Mouse (Mus musculus) liver, embryonic 14.5 days (tissue): ENCODE measurements around the gene Lmna. TPM values are rescaled to one million over a fixed set of nuclear protein-coding genes. Genes with fewer than 3 reads are reported as not detected.

Experiments used
- ATAC-seq: fragments of 200-750 bp; cut with Nextera tagmentation; 2 replicates; pipeline ENCODE4 v1.8.0; 2017; ENCODE audit warnings: moderate number of reproducible peaks, mild to moderate bottlenecking, moderate library complexity; ENCODE audit not compliant: insufficient read depth
- DNase-seq, 3 experiments: peaks; one replicate each; pipeline ENCODE4 v3.0.0-alpha.2; 2012 to 2013; ENCODE audit warnings: low read depth in 3 of 3, low spot score in 3 of 3
- H3K27ac ChIP-seq: fragments of 300-500 bp; sonication (generic); 2 replicates; pipeline ENCODE4 v1.5.1; 2014; ENCODE audit warnings: moderate library complexity, mild to moderate bottlenecking, control low read depth, inconsistent platforms
- H3K27me3 ChIP-seq: fragments of 300-500 bp; sonication (generic); 2 replicates; pipeline ENCODE4 v1.6.1; 2014; ENCODE audit warnings: mild to moderate bottlenecking, low read length, moderate library complexity; ENCODE audit not compliant: control insufficient read depth, insufficient read depth
- H3K36me3 ChIP-seq: fragments of 300-500 bp; sonication (generic); replicated peaks from 2 replicates; pipeline ENCODE4 v1.6.1; 2014; ENCODE audit warnings: low read depth; ENCODE audit not compliant: control insufficient read depth, insufficient read depth
- H3K4me1 ChIP-seq, 2 experiments: fragments of 200-500 bp in 1 of 2; fragments of 300-500 bp in 1 of 2; sonication (generic) in 1 of 2; replicated peaks; 2 replicates each; pipeline ENCODE4 v1.6.1; 2012 to 2014; ENCODE audit warnings: antibody characterized with exemption in 1 of 2, inconsistent platforms in 1 of 2, low read length in 1 of 2; ENCODE audit not compliant: control insufficient read depth in 2 of 2, insufficient read depth in 2 of 2
- H3K4me2 ChIP-seq: fragments of 300-500 bp; sonication (generic); 2 replicates; pipeline ENCODE4 v1.6.1; 2014; ENCODE audit warnings: low read depth, mild to moderate bottlenecking, control low read depth, moderate library complexity
- H3K4me3 ChIP-seq, 2 experiments: fragments of 200-500 bp in 1 of 2; fragments of 300-500 bp in 1 of 2; sonication (generic) in 1 of 2; 2 replicates each; pipeline ENCODE4 v1.5.1; 2012 to 2014; ENCODE audit warnings: low read depth in 2 of 2, low read length in 2 of 2, mild to moderate bottlenecking in 2 of 2, control low read depth in 1 of 2, inconsistent platforms in 1 of 2, moderate library complexity in 1 of 2; ENCODE audit not compliant: insufficient read depth in 1 of 2
- H3K9ac ChIP-seq: fragments of 300-500 bp; sonication (generic); replicated peaks from 2 replicates; pipeline ENCODE4 v1.6.1; 2014; ENCODE audit warnings: mild to moderate bottlenecking, control low read depth, moderate library complexity
- H3K9me3 ChIP-seq: fragments of 300-500 bp; sonication (generic); 2 replicates; pipeline ENCODE4 v1.6.1; 2016; ENCODE audit warnings: low read length, mixed read lengths; ENCODE audit not compliant: control insufficient read depth
- CTCF ChIP-seq: IDR thresholded peaks from 2 replicates; pipeline ENCODE4 v1.5.1; 2016; ENCODE audit warnings: antibody characterized with exemption, low read depth, control low read depth
- EP300 ChIP-seq: IDR thresholded peaks from 2 replicates; pipeline ENCODE4 v1.6.1; 2016; ENCODE audit warnings: antibody characterized with exemption, low read depth
- WGBS: fragments of 180-500 bp; shearing (Covaris S2); extraction: QIAGEN DNeasy Blood & Tissue Kit; methylation state at CpG from one replicate; pipeline ENCODE4 v1.1.7; 2014; ENCODE audit not compliant: insufficient replicate concordance; 5-methylcytosine and 5-hydroxymethylcytosine counted together
- polyA plus RNA-seq, 2 experiments: library from polyadenylated mRNA; depleted of rRNA in 1 of 2; stranded (reverse) in 1 of 2; unstranded in 1 of 2; fragments of >200 nt; fragmentation: Nextera tagmentation in 1 of 2; extraction: Ambion mirVana in 1 of 2; gene quantifications; 2 replicates each; pipeline versions ENCODE4 v1.2.1 to v1.2.3; 2012 to 2014

Lmna gene
- polyA plus RNA-seq, 2 experiments, result 58.7 to 115 TPM

DNA sequence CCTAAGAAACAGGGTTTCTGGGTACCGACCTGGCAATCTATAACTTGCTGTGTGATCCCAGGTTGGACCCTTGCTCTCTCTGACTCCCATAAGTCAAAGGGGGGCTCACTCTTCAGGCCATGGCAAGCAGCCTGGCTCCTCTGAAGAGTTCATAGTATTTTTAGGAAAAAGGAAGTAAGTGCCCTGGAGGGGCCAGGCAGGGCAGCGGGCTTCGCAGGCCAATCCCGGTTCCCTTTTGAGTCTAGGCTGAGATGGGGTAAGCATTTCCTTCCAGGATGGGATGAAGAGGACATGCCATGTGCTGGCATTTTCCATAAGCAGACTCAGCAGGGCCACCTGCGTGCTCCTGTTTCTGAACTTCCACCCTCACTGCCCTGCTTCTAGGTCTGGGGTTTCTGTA is 49.7 kb downstream of the Lmna start:
- Histone ChIP-seq H3K4me2 (no peak overlapping the region), H3K36me3 (no peaks in the 10 kb centered on the region), H3K27ac (no peak overlapping the region), H3K9me3 (no peaks in the 10 kb centered on the region), H3K27me3 (peaks cover 9% of the 10 kb centered on the region; the same call in 1 of the 2 replicates), H3K9ac (no peak overlapping the region), H3K4me3 (no peak overlapping the region), H3K4me1 (peaks cover 0 to 5% of the 10 kb centered on the region in 2 experiments; a peak in 1 of 4 replicates)
- 34% methylated on average over 5 of the region's 5 CpGs for WGBS
- TF ChIP-seq EP300, result no peak
- TF ChIP-seq CTCF, result no peak
- DNase-seq (no peak), ATAC-seq (no peak)

DNA sequence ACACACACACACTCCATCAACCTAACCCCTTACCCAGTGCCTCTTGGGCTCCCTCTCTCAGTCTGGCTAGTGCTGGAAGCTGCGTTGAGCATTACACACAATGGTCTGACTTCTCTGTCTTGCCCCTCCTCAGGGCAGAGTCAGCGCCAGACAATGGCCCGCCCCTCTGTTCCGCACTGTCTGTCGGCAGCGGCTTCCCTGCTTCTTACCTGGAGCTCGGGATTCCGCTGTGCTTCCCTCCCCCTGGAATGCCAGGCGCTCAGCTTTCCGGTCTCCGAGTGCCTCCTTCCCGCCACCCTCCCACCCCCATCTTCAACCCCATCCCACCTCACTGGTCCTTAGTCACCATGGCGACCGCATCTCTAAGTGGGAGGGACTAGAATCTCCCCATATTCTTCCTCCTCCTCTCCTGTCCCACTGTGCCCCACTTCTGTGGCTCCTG is 51.0 kb downstream of the Lmna start:
- no peak overlapping the region for H3K4me3 ChIP-seq
- no peak overlapping the region for H3K4me2 ChIP-seq
- peaks cover 9% of the 10 kb centered on the region for H3K27me3 ChIP-seq
- TF ChIP-seq EP300 (no peak), CTCF (no peak)
- H3K36me3 ChIP-seq, result no peaks in the 10 kb centered on the region
- H3K27ac ChIP-seq, result no peak overlapping the region
- 7% methylated on average over 14 of the region's 14 CpGs for WGBS
- DNase-seq (no peak), ATAC-seq (no peak)
- peaks cover 0 to 5% of the 10 kb centered on the region in 2 experiments; a peak in 1 of 4 replicates for H3K4me1 ChIP-seq
- no peaks in the 10 kb centered on the region for H3K9me3 ChIP-seq
- no peak overlapping the region for H3K9ac ChIP-seq

DNA sequence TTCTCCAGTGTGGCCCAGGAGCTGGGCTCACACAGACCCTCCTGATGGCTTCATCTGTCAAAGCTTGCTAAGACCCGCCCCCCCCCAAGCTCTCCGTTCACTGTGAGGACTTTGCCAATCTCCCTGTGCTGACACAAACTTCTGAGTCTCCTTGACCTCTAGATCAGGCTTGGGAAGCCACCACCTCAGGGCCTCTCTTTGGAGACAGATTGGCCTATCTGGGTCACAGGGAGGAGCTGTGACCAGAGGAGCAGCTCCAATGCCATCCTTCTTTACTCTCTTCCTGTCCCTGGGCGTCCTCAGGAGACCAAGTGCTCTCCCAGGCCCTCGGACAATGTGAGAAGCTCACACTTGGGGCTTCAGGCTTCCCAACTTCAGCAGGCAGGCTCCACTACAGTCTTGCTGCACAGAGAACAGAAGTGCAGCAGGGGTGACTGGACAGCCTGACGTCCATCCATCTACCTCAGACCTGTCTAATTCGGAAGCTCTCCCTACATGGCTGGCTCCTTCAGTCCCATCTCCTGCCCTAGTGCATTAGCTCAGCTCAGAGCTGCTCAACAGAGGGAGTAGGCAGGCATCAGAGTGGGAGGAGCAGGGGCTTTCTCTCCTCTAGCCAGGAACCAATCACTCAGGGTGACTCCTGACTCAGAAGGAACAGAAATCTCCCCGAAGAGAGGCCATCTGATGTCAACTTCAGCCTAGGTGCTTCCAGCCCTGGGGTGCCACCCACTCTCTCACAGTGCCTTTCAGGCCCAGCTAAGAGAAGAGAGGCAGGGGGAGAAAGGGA is 52.8 kb downstream of the Lmna start:
- H3K27ac ChIP-seq, result no peak overlapping the region
- peaks cover 11% of the 10 kb centered on the region for H3K27me3 ChIP-seq
- no peak for DNase-seq
- WGBS, result 51% methylated on average over 7 of the region's 7 CpGs
- H3K4me2 ChIP-seq, result no peak overlapping the region
- TF ChIP-seq EP300 (no peak), CTCF (no peak)
- H3K9me3 ChIP-seq, result no peaks in the 10 kb centered on the region
- no peaks in the 10 kb centered on the region for H3K36me3 ChIP-seq
- no peak overlapping the region for H3K4me3 ChIP-seq
- H3K4me1 ChIP-seq, result peaks cover 0 to 5% of the 10 kb centered on the region in 2 experiments; a peak in 1 of 4 replicates
- no peak overlapping the region for H3K9ac ChIP-seq
- no peak for ATAC-seq

DNA sequence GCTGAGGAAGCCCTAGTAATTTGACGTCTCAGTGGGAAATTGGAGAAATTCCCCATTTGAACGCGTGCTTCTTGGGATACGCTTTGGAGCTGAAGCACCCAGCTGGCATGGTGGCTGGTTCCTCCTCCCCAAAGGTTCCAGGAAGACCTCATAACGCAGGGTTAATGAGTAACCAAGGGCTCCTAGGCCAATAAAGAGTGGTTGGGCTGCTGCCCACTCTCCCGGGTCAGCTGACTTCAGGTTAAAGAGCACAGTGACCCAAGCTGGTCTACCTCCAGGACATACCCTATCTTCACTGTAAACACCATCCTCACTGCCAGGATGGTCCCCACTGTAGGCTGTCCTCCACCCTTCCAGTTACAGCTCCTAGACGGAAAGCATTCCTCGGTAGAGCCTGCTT is 53.4 kb downstream of the Lmna start:
- Histone ChIP-seq H3K27ac (no peak overlapping the region), H3K9me3 (no peaks in the 10 kb centered on the region), H3K9ac (no peak overlapping the region), H3K4me3 (peak overlapping the region in 1 of 2 experiments; percentile 33; a peak in 1 of 4 replicates), H3K4me1 (peaks cover 0 to 5% of the 10 kb centered on the region in 2 experiments; a peak in 1 of 4 replicates), H3K4me2 (peak overlapping the region; percentile 44; the same call in 1 of the 2 replicates), H3K27me3 (peaks cover 11% of the 10 kb centered on the region), H3K36me3 (no peaks in the 10 kb centered on the region)
- 63% methylated on average over 8 of the region's 8 CpGs for WGBS
- TF ChIP-seq CTCF (no peak), EP300 (no peak)
- ATAC-seq (peak; percentile 64), DNase-seq (peak in 2 of 3 experiments; percentile 33 to 42)

DNA sequence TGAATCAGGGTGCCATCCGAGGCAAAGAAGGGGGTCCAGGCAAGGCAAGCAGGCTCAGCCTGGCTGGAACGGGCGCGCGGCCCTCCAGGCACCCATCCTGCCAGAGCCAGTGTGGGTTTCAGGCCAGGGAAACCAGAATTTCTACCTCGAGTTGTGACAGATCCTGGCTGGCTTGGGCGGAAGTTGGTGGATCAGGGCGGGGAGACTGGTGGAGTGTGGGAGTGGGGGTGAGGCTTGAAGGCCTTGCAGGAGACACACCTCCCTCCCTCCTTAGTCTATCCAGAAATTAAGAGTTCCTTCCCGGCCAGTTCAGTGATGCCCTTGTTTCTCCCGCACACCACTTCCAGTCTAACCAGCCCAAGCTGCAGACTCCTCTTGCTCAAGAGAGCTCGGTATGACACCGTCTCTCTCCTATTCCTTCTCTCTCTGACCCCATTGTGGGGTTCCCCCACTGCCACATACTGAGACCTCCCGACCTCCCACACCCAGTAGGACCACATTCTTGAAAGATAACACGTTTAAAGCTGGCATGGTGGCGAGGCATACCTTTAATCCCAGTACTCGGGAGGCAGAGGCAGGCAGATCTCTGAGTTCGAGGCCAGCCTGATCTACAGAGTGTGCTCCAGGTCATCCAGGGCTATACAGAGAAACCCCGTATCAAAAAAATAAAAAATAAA is 54.0 kb downstream of the Lmna start:
- Histone ChIP-seq H3K36me3 (no peaks in the 10 kb centered on the region), H3K4me3 (peak overlapping the region; percentile 33 to 34; a peak in 3 of 4 replicates), H3K9me3 (no peaks in the 10 kb centered on the region), H3K27me3 (peaks cover 14% of the 10 kb centered on the region), H3K4me2 (peak overlapping the region; percentile 44), H3K4me1 (peaks cover 0 to 5% of the 10 kb centered on the region in 2 experiments; a peak in 1 of 4 replicates), H3K27ac (no peak overlapping the region), H3K9ac (peak overlapping the region; percentile 13; the same call in 1 of the 2 replicates)
- ATAC-seq, result no peak
- TF ChIP-seq CTCF (no peak), EP300 (no peak)
- no peak for DNase-seq
- 48% methylated on average over 18 of the region's 18 CpGs for WGBS
